Mouse (Mus musculus) neural tube, embryonic 13.5 days (tissue): ENCODE measurements around the gene Gadd45gip1. TPM values are rescaled to one million over a fixed set of nuclear protein-coding genes. Genes with fewer than 3 reads are reported as not detected.

ENCODE experiments used
- ATAC-seq: fragments of 200-750 bp; cut with Nextera tagmentation; 2 replicates; pipeline ENCODE4 v1.8.0; 2017; ENCODE audit warnings: low read depth, mild to moderate bottlenecking, moderate TSS enrichment, moderate library complexity
- H3K27ac ChIP-seq: fragments of 300-500 bp; sonication (generic); replicated peaks from 2 replicates; pipeline ENCODE4 v1.5.1; 2015; ENCODE audit warnings: moderate library complexity, mild to moderate bottlenecking, inconsistent platforms
- H3K27me3 ChIP-seq: fragments of 300-500 bp; sonication (generic); 2 replicates; pipeline ENCODE4 v1.6.1; 2015; ENCODE audit warnings: mild to moderate bottlenecking, inconsistent platforms
- H3K36me3 ChIP-seq: fragments of 300-500 bp; sonication (generic); 2 replicates; pipeline ENCODE4 v1.6.1; 2015; ENCODE audit warnings: mild to moderate bottlenecking, inconsistent platforms
- H3K4me1 ChIP-seq: fragments of 300-500 bp; sonication (generic); replicated peaks from 2 replicates; pipeline ENCODE4 v1.6.1; 2015; ENCODE audit warnings: inconsistent platforms
- H3K4me2 ChIP-seq: fragments of 300-500 bp; sonication (generic); 2 replicates; pipeline ENCODE4 v1.6.1; 2015; ENCODE audit warnings: inconsistent platforms, mild to moderate bottlenecking, moderate library complexity
- H3K4me3 ChIP-seq: fragments of 300-500 bp; sonication (generic); 2 replicates; pipeline ENCODE4 v1.5.1; 2015; ENCODE audit warnings: mild to moderate bottlenecking, inconsistent platforms
- H3K9ac ChIP-seq: fragments of 300-500 bp; sonication (generic); 2 replicates; pipeline ENCODE4 v1.6.1; 2015; ENCODE audit warnings: moderate library complexity, mild to moderate bottlenecking, inconsistent platforms
- H3K9me3 ChIP-seq: fragments of 300-500 bp; sonication (generic); 2 replicates; pipeline ENCODE4 v1.6.1; 2016; ENCODE audit warnings: inconsistent platforms
- WGBS: fragments of 180-500 bp; shearing (Covaris S2); methylation state at CpG from one replicate; pipeline ENCODE4 v1.1.7; 2015; 5-methylcytosine and 5-hydroxymethylcytosine counted together
- microRNA-seq: library from miRNA; unstranded; fragments of <30 nt; microRNA quantifications from one replicate; pipeline ENCODE4, GENCODE M21; 2016
- polyA plus RNA-seq: library from polyadenylated mRNA; unstranded; fragments of >200 nt; fragmentation: Nextera tagmentation; extraction: Ambion mirVana; gene quantifications from 2 replicates; pipeline ENCODE4 v1.2.1, GENCODE M21; 2015

The Gadd45gip1 gene
- polyA plus RNA-seq, 1 experiment from 2014 or later: 39.8 TPM

DNA sequence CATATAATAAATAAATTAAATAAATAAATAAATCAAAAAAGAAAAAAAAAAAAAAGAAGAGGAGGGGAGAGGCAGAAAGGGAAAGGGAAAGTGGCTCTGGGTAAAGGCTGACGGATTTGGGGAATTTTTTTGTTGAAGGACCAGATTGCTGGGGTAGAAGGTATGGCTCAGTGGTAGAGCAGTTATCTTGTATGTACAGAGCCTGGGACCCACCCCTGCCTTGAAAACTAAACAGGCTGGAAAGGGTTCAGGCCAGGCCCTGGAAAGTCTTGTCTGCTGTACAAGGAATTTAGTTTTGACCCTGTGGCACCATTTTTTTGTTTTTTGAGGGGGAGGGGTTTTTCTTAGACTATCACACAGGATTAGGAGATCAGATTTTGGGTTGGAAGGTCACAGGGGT, 47.6 kb downstream of the Gadd45gip1 start:
- Histone ChIP-seq H3K4me1 (no peaks in the 10 kb centered on the region), H3K9me3 (no peaks in the 10 kb centered on the region), H3K36me3 (no peaks in the 10 kb centered on the region), H3K4me2 (no peak overlapping the region), H3K9ac (no peak overlapping the region), H3K27me3 (no peaks in the 10 kb centered on the region), H3K4me3 (no peak overlapping the region), H3K27ac (no peak overlapping the region)
- no peak for ATAC-seq
- WGBS: 89% methylated on average over 1 of the region's 1 CpGs

DNA sequence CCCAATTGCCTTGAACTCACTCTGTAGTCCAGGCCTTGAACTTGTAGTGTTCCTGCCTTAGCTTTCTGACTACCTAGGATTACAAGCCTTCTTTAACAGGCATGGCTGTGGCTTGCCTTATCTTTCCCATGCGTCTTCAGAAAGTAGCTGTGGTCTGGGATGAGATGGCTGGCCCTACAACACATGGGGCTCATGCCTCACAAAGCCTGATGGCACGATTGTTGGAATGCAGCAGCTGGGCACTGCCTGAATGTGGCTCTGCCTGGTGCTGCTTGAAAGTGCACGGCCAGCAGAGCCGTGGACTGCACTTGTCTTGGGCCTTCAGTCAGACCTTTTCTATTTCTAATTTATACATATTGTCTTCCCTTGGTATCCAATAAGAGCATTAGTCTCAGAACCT, 53.4 kb downstream of the Gadd45gip1 start:
- 86% methylated on average over 4 of the region's 4 CpGs for WGBS

More for the DNA sequence above, 53.4 kb downstream of the Gadd45gip1 start:
- no peak overlapping the region for H3K9ac ChIP-seq
- no peaks in the 10 kb centered on the region for H3K4me1 ChIP-seq
- no peaks in the 10 kb centered on the region for H3K27me3 ChIP-seq
- no peak overlapping the region for H3K4me3 ChIP-seq
- no peak overlapping the region for H3K4me2 ChIP-seq
- H3K27ac ChIP-seq: no peak overlapping the region
- peaks cover 43% of the 10 kb centered on the region for H3K36me3 ChIP-seq
- no peaks in the 10 kb centered on the region for H3K9me3 ChIP-seq
- no peak for ATAC-seq

Small RNA genes within 50 kb of the gene (microRNA-seq; reads per million reads assigned to microRNA genes)
- gene Mir7069: 1.0 reads per million

Other genes starting within 250 kb of the Gadd45gip1 start
- 32.5 and 37.7 TPM in 2 replicates for gene Ier2, start 168.7 kb upstream of the Gadd45gip1 start, polyA plus RNA-seq
- 53.6 and 55.5 TPM in 2 replicates for gene Trmt1, start 145.2 kb upstream of the Gadd45gip1 start, polyA plus RNA-seq
- 14.1 and 15.1 TPM in 2 replicates for gene Nacc1, start 143.7 kb upstream of the Gadd45gip1 start, polyA plus RNA-seq
- gene Lyl1, start 130.1 kb upstream of the Gadd45gip1 start, polyA plus RNA-seq: 2.8 and 3.6 TPM in 2 replicates
- gene G430095P16Rik, start 108.5 kb upstream of the Gadd45gip1 start, polyA plus RNA-seq: 1.4 and 2.2 TPM in 2 replicates
- 28.7 and 34.4 TPM in 2 replicates for gene Nfix, start 31.2 kb upstream of the Gadd45gip1 start, polyA plus RNA-seq
- 12.3 and 12.8 TPM in 2 replicates for gene Dand5, start 8.7 kb upstream of the Gadd45gip1 start, polyA plus RNA-seq
- 69.9 and 74.2 TPM in 2 replicates for gene Rad23a, start 9.1 kb downstream of the Gadd45gip1 start, polyA plus RNA-seq
- gene Calr, start 15.4 kb downstream of the Gadd45gip1 start, polyA plus RNA-seq: 766 and 971 TPM in 2 replicates
- gene Farsa, start 25.5 kb downstream of the Gadd45gip1 start, polyA plus RNA-seq: 102 and 104 TPM in 2 replicates
- 16.4 and 16.6 TPM in 2 replicates for gene Syce2, start 40.6 kb downstream of the Gadd45gip1 start, polyA plus RNA-seq
- gene Gcdh, start 62.4 kb downstream of the Gadd45gip1 start, polyA plus RNA-seq: 37.2 and 37.3 TPM in 2 replicates
- 0.90 and 0.91 TPM in 2 replicates for gene Klf1, start 70.4 kb downstream of the Gadd45gip1 start, polyA plus RNA-seq
- gene Dnase2a, start 77.0 kb downstream of the Gadd45gip1 start, polyA plus RNA-seq: 4.5 and 8.8 TPM in 2 replicates
- gene Mast1, start 105.8 kb downstream of the Gadd45gip1 start, polyA plus RNA-seq: 62.7 and 70.3 TPM in 2 replicates
- 1.4 and 1.6 TPM in 2 replicates for gene Rtbdn, start 115.5 kb downstream of the Gadd45gip1 start, polyA plus RNA-seq
- gene Gm49661, start 137.9 kb downstream of the Gadd45gip1 start, polyA plus RNA-seq: not detected in 2 replicates
- 1,236 and 1,369 TPM in 2 replicates for gene Prdx2, start 138.1 kb downstream of the Gadd45gip1 start, polyA plus RNA-seq
- 55.0 and 55.6 TPM in 2 replicates for gene Rnaseh2a, start 138.2 kb downstream of the Gadd45gip1 start, polyA plus RNA-seq
- gene Junb, start 147.2 kb downstream of the Gadd45gip1 start, polyA plus RNA-seq: 7.5 and 8.4 TPM in 2 replicates
- gene Hook2, start 159.1 kb downstream of the Gadd45gip1 start, polyA plus RNA-seq: 22.8 and 25.0 TPM in 2 replicates
- gene Best2, start 183.0 kb downstream of the Gadd45gip1 start, polyA plus RNA-seq: not detected in 2 replicates
- 148 and 151 TPM in 2 replicates for gene Asna1, start 193.8 kb downstream of the Gadd45gip1 start, polyA plus RNA-seq
- 147 and 170 TPM in 2 replicates for gene Trir, start 195.3 kb downstream of the Gadd45gip1 start, polyA plus RNA-seq
- gene Tnpo2, start 205.4 kb downstream of the Gadd45gip1 start, polyA plus RNA-seq: 49.0 and 52.7 TPM in 2 replicates
- gene Fbxw9, start 228.5 kb downstream of the Gadd45gip1 start, polyA plus RNA-seq: 48.6 and 50.8 TPM in 2 replicates
- 1.5 TPM in 1 of 2 replicates, not detected in the other for gene Gm5741, start 236.5 kb downstream of the Gadd45gip1 start, polyA plus RNA-seq
- 86.9 and 109 TPM in 2 replicates for gene Dhps, start 240.2 kb downstream of the Gadd45gip1 start, polyA plus RNA-seq
- gene Wdr83os, start 249.2 kb downstream of the Gadd45gip1 start, polyA plus RNA-seq: 117 and 118 TPM in 2 replicates
- gene Wdr83, start 249.8 kb downstream of the Gadd45gip1 start, polyA plus RNA-seq: 56.5 and 58.6 TPM in 2 replicates